Comparison of ENCODE assay signal across 8 mouse cellular contexts in genomic region chr13:36117143-36118014, GRCm38 (mm10). TPM values are rescaled to one million over a fixed set of nuclear protein-coding genes. Genes with fewer than 3 reads are reported as not detected.
DNase-seq lines count a peak whose midpoint lies in the region; ATAC-seq and TF ChIP-seq lines count a peak whose summit lies in the region.

Gene Fars2, plus strand, starts transcription at chr13:36117412.
Gene Lyrm4, minus strand, starts transcription at chr13:36117526.

- no peak for TF ChIP-seq EP300 in ES-Bruce4 (IDR thresholded peaks at IDR 0.05; ENCODE audit: insufficient read depth, low read depth, low read length)
- peak; percentile 64; the same call in 1 of the 2 replicates for TF ChIP-seq EP300 in liver, postnatal 0 days (IDR thresholded peaks at IDR 0.05; ENCODE audit: low read depth)

- no peaks in the 10 kb centered on the region for H3K4me1 ChIP-seq in ES-Bruce4 (ENCODE audit: control insufficient read depth, insufficient read depth, low read length)
- H3K4me1 ChIP-seq in forebrain, embryonic 13.5 days: peaks cover 19% of the 10 kb centered on the region
- peaks cover 10% of the 10 kb centered on the region for H3K4me1 ChIP-seq in liver, postnatal 0 days (ENCODE audit: insufficient read depth)
- H3K4me1 ChIP-seq in neural tube, embryonic 14.5 days (ENCODE audit: control insufficient read depth, insufficient read depth, low read length): no peaks in the 10 kb centered on the region; the same call in 1 of the 2 replicates

- no peaks in the 10 kb centered on the region for H3K36me3 ChIP-seq in ES-Bruce4 (ENCODE audit: control insufficient read depth, insufficient read depth, low read length, poor library complexity, severe bottlenecking)
- H3K36me3 ChIP-seq in forebrain, embryonic 13.5 days (ENCODE audit: poor library complexity, severe bottlenecking): no peaks in the 10 kb centered on the region
- H3K36me3 ChIP-seq in liver, postnatal 0 days (replicated peaks; ENCODE audit: insufficient read depth, low read length): no peaks in the 10 kb centered on the region
- no peaks in the 10 kb centered on the region for H3K36me3 ChIP-seq in neural tube, embryonic 14.5 days (ENCODE audit: control insufficient read depth, insufficient read depth, low read length)

- DNase-seq in heart, postnatal 10 days: peak; percentile 98
- peak; percentile 88 for DNase-seq in large intestine, adult 2 months (ENCODE audit: low read depth, low spot score)
- peak; percentile 99 for DNase-seq in liver, postnatal 0 days
- peak; percentile 99 for DNase-seq in testis, postnatal 10 days (ENCODE audit: low spot score)

- peak within 1 kb of the TSS; percentile 15 for H3K9ac ChIP-seq in ES-Bruce4 (ENCODE audit: low read depth, poor library complexity, severe bottlenecking)
- peak within 1 kb of the TSS; percentile 78 for H3K9ac ChIP-seq in forebrain, embryonic 13.5 days
- H3K9ac ChIP-seq in liver, postnatal 0 days (replicated peaks): peak within 1 kb of the TSS; percentile 69
- H3K9ac ChIP-seq in neural tube, embryonic 14.5 days (replicated peaks; ENCODE audit: low read depth, low read length): peak within 1 kb of the TSS; percentile 68

- intact Hi-C loops in heart, postnatal 10 days (cut with DNase I): loop anchor here (5.0 to 10.0 kb wide), 2 partner anchors 100 to 617 kb away; partner anchors contain the start of gene Nrn1

- H3K9me3 ChIP-seq in ES-Bruce4 (replicated peaks; ENCODE audit: control insufficient read depth, insufficient read depth, low read length, poor library complexity, severe bottlenecking): no peaks in the 10 kb centered on the region
- H3K9me3 ChIP-seq in forebrain, embryonic 13.5 days (replicated peaks): no peaks in the 10 kb centered on the region
- no peaks in the 10 kb centered on the region for H3K9me3 ChIP-seq in liver, postnatal 0 days (ENCODE audit: low read length)
- no peaks in the 10 kb centered on the region for H3K9me3 ChIP-seq in neural tube, embryonic 14.5 days (ENCODE audit: control insufficient read depth, low read length)

- peak within 1 kb of the TSS; percentile 82 for H3K4me3 ChIP-seq in ES-Bruce4 (ENCODE audit: low read depth, low read length)
- peak within 1 kb of the TSS; percentile 73 for H3K4me3 ChIP-seq in forebrain, embryonic 13.5 days
- peak within 1 kb of the TSS; percentile 75 for H3K4me3 ChIP-seq in liver, postnatal 0 days (ENCODE audit: low read depth, low read length)
- H3K4me3 ChIP-seq in neural tube, embryonic 14.5 days (ENCODE audit: low read depth, low read length): peak within 1 kb of the TSS; percentile 68

- peak; percentile 23 for TF ChIP-seq POLR2A in ES-Bruce4 (IDR thresholded peaks at IDR 0.05; ENCODE audit: insufficient read depth, low read length)

- no peak for TF ChIP-seq CTCF in ES-Bruce4 (IDR thresholded peaks at IDR 0.05; ENCODE audit: low read depth, low read length)
- TF ChIP-seq CTCF in liver, postnatal 0 days (IDR thresholded peaks at IDR 0.05; ENCODE audit: low read depth): peak; percentile 27; the same call in 1 of the 2 replicates

- no peaks in the 10 kb centered on the region for H3K27me3 ChIP-seq in ES-Bruce4 (ENCODE audit: control insufficient read depth, insufficient read depth, low read length, poor library complexity, severe bottlenecking)
- no peaks in the 10 kb centered on the region for H3K27me3 ChIP-seq in forebrain, embryonic 13.5 days
- H3K27me3 ChIP-seq in liver, postnatal 0 days (ENCODE audit: insufficient read depth, low read length): no peaks in the 10 kb centered on the region
- no peaks in the 10 kb centered on the region for H3K27me3 ChIP-seq in neural tube, embryonic 14.5 days (ENCODE audit: control insufficient read depth, insufficient read depth, low read length)

- peak within 1 kb of the TSS; percentile 91 for H3K4me2 ChIP-seq in forebrain, embryonic 13.5 days
- H3K4me2 ChIP-seq in liver, postnatal 0 days (ENCODE audit: low read depth, low read length): peak within 1 kb of the TSS; percentile 95
- H3K4me2 ChIP-seq in neural tube, embryonic 14.5 days (ENCODE audit: low read depth, low read length): peak within 1 kb of the TSS; percentile 81

- no peak within 1 kb of the TSS for H3K27ac ChIP-seq in ES-Bruce4 (ENCODE audit: insufficient read depth, low read length)
- H3K27ac ChIP-seq in forebrain, embryonic 13.5 days: peak within 1 kb of the TSS; percentile 97
- peak within 1 kb of the TSS; percentile 99 for H3K27ac ChIP-seq in liver, postnatal 0 days (ENCODE audit: low read depth)
- H3K27ac ChIP-seq in neural tube, embryonic 14.5 days (ENCODE audit: low read depth, low read length): peak within 1 kb of the TSS; percentile 96

- WGBS in forebrain, embryonic 13.5 days: under 1% methylated on average over 74 of the region's 75 CpGs
- under 1% methylated on average over 75 of the region's 75 CpGs for WGBS in large intestine, adult 2 months
- WGBS in liver, postnatal 0 days (ENCODE audit: insufficient replicate concordance): under 1% methylated on average over 69 of the region's 75 CpGs
- WGBS in neural tube, embryonic 14.5 days: under 1% methylated on average over 74 of the region's 75 CpGs

- ATAC-seq in cerebellum, adult (ENCODE audit: insufficient number of reproducible peaks, low FRiP score, low TSS enrichment): peak; percentile 97
- ATAC-seq in forebrain, embryonic 13.5 days: peak; percentile 99
- peak; percentile 97 for ATAC-seq in liver, postnatal 0 days
- ATAC-seq in neural tube, embryonic 14.5 days (ENCODE audit: low read depth): peak; percentile 99

RNA-seq across cellular contexts. Expression of gene Fars2, which starts in this region (rescaled TPM):
- 23.3 and 24.3 TPM in 2 replicates for polyA plus RNA-seq in ES-Bruce4 (2011; ENCODE audit: insufficient read depth, insufficient read length, low read depth, missing spikeins)
- 31.1 and 32.6 TPM in 2 replicates for polyA plus RNA-seq in forebrain, embryonic 13.5 days (2015; fragmentation: Nextera tagmentation; extraction: Ambion mirVana)
- total RNA-seq in heart, postnatal 10 days (2021): 10 to 100 TPM; 69.7 to 73.3 TPM
- 63.0 and 69.9 TPM in 2 replicates for polyA plus RNA-seq in large intestine, adult 2 months (2012; rRNA removed)
- 37.9 and 39.3 TPM in 2 replicates for polyA plus RNA-seq in liver, postnatal 0 days (2015; fragmentation: Nextera tagmentation; extraction: Ambion mirVana)
- 26.7 and 27.2 TPM in 2 replicates for polyA plus RNA-seq in neural tube, embryonic 14.5 days (2014; fragmentation: Nextera tagmentation; extraction: Ambion mirVana)

RNA-seq across cellular contexts. Expression of gene Lyrm4, which starts in this region (rescaled TPM):
- polyA plus RNA-seq in ES-Bruce4 (2011; ENCODE audit: insufficient read depth, insufficient read length, low read depth, missing spikeins): 8.4 and 8.5 TPM in 2 replicates
- polyA plus RNA-seq in forebrain, embryonic 13.5 days (2015; fragmentation: Nextera tagmentation; extraction: Ambion mirVana): 31.3 and 32.0 TPM in 2 replicates
- 10 to 100 TPM; 10.7 to 13.7 TPM for total RNA-seq in heart, postnatal 10 days (2021)
- polyA plus RNA-seq in large intestine, adult 2 months (2012; rRNA removed): 3.6 and 4.2 TPM in 2 replicates
- 18.7 and 19.3 TPM in 2 replicates for polyA plus RNA-seq in liver, postnatal 0 days (2015; fragmentation: Nextera tagmentation; extraction: Ambion mirVana)
- polyA plus RNA-seq in neural tube, embryonic 14.5 days (2014; fragmentation: Nextera tagmentation; extraction: Ambion mirVana): 41.2 and 46.4 TPM in 2 replicates

Comparison
In these comparisons a context has a peak if more than half of its experiments do, and no peak if none do; other contexts are left out.
1. H3K9ac ChIP-seq: peak in every context shown above with its lines; median percentile 78 in forebrain, embryonic 13.5 days; 69 in liver, postnatal 0 days; 68 in neural tube, embryonic 14.5 days; 15 in ES-Bruce4.